ENCODE assay signal across 16 mouse cellular contexts in genomic region chr11:102211011-102211410, GRCm38 (mm10). TPM values are rescaled to one million over a fixed set of nuclear protein-coding genes. Genes with fewer than 3 reads are reported as not detected.
DNase-seq lines count a peak whose midpoint lies in the region; ATAC-seq and TF ChIP-seq lines count a peak whose summit lies in the region.
"Had no signal": no experiment of that assay in that cellular context is flagged by ENCODE, and none has a peak within 500 bp of the region (broad histone marks: within the 10 kb centered on the region; RNA-seq: fewer than 3 reads in every experiment).

No protein-coding gene starts in this region.

- no peak overlapping the region for H3K9ac ChIP-seq in hindbrain, embryonic 11.5 days (ENCODE audit: low read depth, low read length)
- H3K9ac ChIP-seq in neural tube, embryonic 13.5 days = no peak overlapping the region
- H3K9ac ChIP-seq in kidney, embryonic 15.5 days = no peak overlapping the region
- H3K9ac ChIP-seq: lung, embryonic 15.5 days; neural tube, embryonic 12.5 days had no signal

- WGBS in hindbrain, embryonic 10.5 days = 66% methylated on average over 5 of the region's 5 CpGs
- WGBS in hindbrain, embryonic 11.5 days = 57% methylated on average over 5 of the region's 5 CpGs
- WGBS in neural tube, embryonic 13.5 days = 64% methylated on average over 5 of the region's 5 CpGs
- 24% methylated on average over 5 of the region's 5 CpGs for WGBS in kidney, embryonic 15.5 days

- DNase-seq in gastrocnemius, adult 2 months = no peak
- no peak for DNase-seq in gastrocnemius, postnatal 4 days (ENCODE audit: low spot score in 2 of 2)
- no peak for DNase-seq in hindbrain, embryonic 10.5 days (ENCODE audit: low spot score)
- no peak for DNase-seq in hindbrain, embryonic 11.5 days (ENCODE audit: low spot score)
- DNase-seq in neural tube, embryonic 10.5 days (ENCODE audit: extremely low spot score, low spot score) = no peak
- no peak for DNase-seq in testis, postnatal 10 days (ENCODE audit: low spot score)
- DNase-seq: adrenal gland, postnatal 25 days; B cell, adult 2 months; kidney, postnatal 14 days; midbrain, embryonic 14.5 days had no signal

- H3K9me3 ChIP-seq in hindbrain, embryonic 10.5 days = no peaks in the 10 kb centered on the region
- no peaks in the 10 kb centered on the region for H3K9me3 ChIP-seq in hindbrain, embryonic 11.5 days (ENCODE audit: control insufficient read depth, low read length)
- no peaks in the 10 kb centered on the region for H3K9me3 ChIP-seq in neural tube, embryonic 13.5 days
- H3K9me3 ChIP-seq in kidney, embryonic 15.5 days (replicated peaks) = no peaks in the 10 kb centered on the region
- H3K9me3 ChIP-seq: G1E; lung, embryonic 15.5 days; neural tube, embryonic 12.5 days had no signal

- H3K27ac ChIP-seq in gastrocnemius, adult 2 months = peak overlapping the region; percentile 98
- H3K27ac ChIP-seq in hindbrain, embryonic 10.5 days = peak overlapping the region; percentile 42; the same call in 1 of the 2 replicates
- no peak overlapping the region for H3K27ac ChIP-seq in hindbrain, embryonic 11.5 days (ENCODE audit: low read depth, low read length)
- H3K27ac ChIP-seq in neural tube, embryonic 13.5 days (replicated peaks) = 0 out of 2 replicates have a peak overlapping the region, but pooled peaks have one; percentile 24
- H3K27ac ChIP-seq in kidney, embryonic 15.5 days = no peak overlapping the region
- H3K27ac ChIP-seq: neural tube, embryonic 12.5 days had no signal

- no peak for TF ChIP-seq CTCF in gastrocnemius, adult 2 months (IDR thresholded peaks at IDR 0.05)

- intact Hi-C loops in gastrocnemius, adult 2 months (cut with DNase I) = no loop called here

- H3K4me1 ChIP-seq in hindbrain, embryonic 10.5 days (replicated peaks) = peaks cover 82% of the 10 kb centered on the region
- H3K4me1 ChIP-seq in hindbrain, embryonic 11.5 days (replicated peaks; ENCODE audit: control insufficient read depth, insufficient read depth, low read length) = peaks cover 10% of the 10 kb centered on the region; the same call in 1 of the 2 replicates
- H3K4me1 ChIP-seq in neural tube, embryonic 13.5 days (replicated peaks) = peaks cover 85% of the 10 kb centered on the region
- peaks cover 83% of the 10 kb centered on the region for H3K4me1 ChIP-seq in kidney, embryonic 15.5 days

- H3K4me2 ChIP-seq in hindbrain, embryonic 11.5 days (replicated peaks; ENCODE audit: low read depth, low read length) = no peak overlapping the region
- H3K4me2 ChIP-seq in neural tube, embryonic 13.5 days = no peak overlapping the region
- no peak overlapping the region for H3K4me2 ChIP-seq in kidney, embryonic 15.5 days
- H3K4me2 ChIP-seq: lung, embryonic 15.5 days; neural tube, embryonic 12.5 days had no signal

- peak overlapping the region; percentile 47 for H3K4me3 ChIP-seq in gastrocnemius, adult 2 months
- no peak overlapping the region for H3K4me3 ChIP-seq in hindbrain, embryonic 10.5 days
- no peak overlapping the region for H3K4me3 ChIP-seq in hindbrain, embryonic 11.5 days (ENCODE audit: low read depth, low read length)
- H3K4me3 ChIP-seq in neural tube, embryonic 13.5 days = no peak overlapping the region
- no peak overlapping the region for H3K4me3 ChIP-seq in kidney, embryonic 15.5 days (replicated peaks)
- H3K4me3 ChIP-seq: lung, embryonic 15.5 days; neural tube, embryonic 12.5 days had no signal

- no peak for ATAC-seq in hindbrain, embryonic 11.5 days (ENCODE audit: low FRiP score)
- ATAC-seq in neural tube, embryonic 13.5 days (ENCODE audit: low read depth) = no peak
- no peak for ATAC-seq in kidney, embryonic 15.5 days (replicated peaks; ENCODE audit: low FRiP score)

- H3K27me3 ChIP-seq in hindbrain, embryonic 10.5 days (ENCODE audit: insufficient read depth, poor library complexity, severe bottlenecking) = no peaks in the 10 kb centered on the region
- no peaks in the 10 kb centered on the region for H3K27me3 ChIP-seq in hindbrain, embryonic 11.5 days (ENCODE audit: control insufficient read depth, insufficient read depth, low read length)
- H3K27me3 ChIP-seq in neural tube, embryonic 13.5 days = no peaks in the 10 kb centered on the region
- 0 out of 2 replicates have a peak, but pooled peaks cover 3% of the 10 kb centered on the region for H3K27me3 ChIP-seq in kidney, embryonic 15.5 days
- H3K27me3 ChIP-seq: lung, embryonic 15.5 days; neural tube, embryonic 12.5 days had no signal

- H3K36me3 ChIP-seq in hindbrain, embryonic 10.5 days = peaks cover 22% of the 10 kb centered on the region
- H3K36me3 ChIP-seq in hindbrain, embryonic 11.5 days (ENCODE audit: control insufficient read depth, insufficient read depth, low read length) = peaks cover 4% of the 10 kb centered on the region; the same call in 1 of the 2 replicates
- H3K36me3 ChIP-seq in neural tube, embryonic 13.5 days = peaks cover 14% of the 10 kb centered on the region
- H3K36me3 ChIP-seq in kidney, embryonic 15.5 days = peaks cover 13% of the 10 kb centered on the region

RNA-seq across cellular contexts. Expression of gene Hdac5, which starts 19.0 kb away (rescaled TPM):
- total RNA-seq in gastrocnemius, adult 2 months (2021) = 10 to 100 TPM; 78.3 to 78.7 TPM
- total RNA-seq in gastrocnemius, postnatal 4 days (2021) = 100 to 1,000 TPM; 110 to 112 TPM
- 70.3 and 101 TPM in 2 replicates for polyA plus RNA-seq in hindbrain, embryonic 10.5 days (2016; fragmentation: Nextera tagmentation; extraction: Ambion mirVana)
- polyA plus RNA-seq in hindbrain, embryonic 11.5 days (2014; fragmentation: Nextera tagmentation; extraction: Ambion mirVana) = 32.2 and 36.6 TPM in 2 replicates
- 84.4 and 88.7 TPM in 2 replicates for polyA plus RNA-seq in neural tube, embryonic 13.5 days (2015; fragmentation: Nextera tagmentation; extraction: Ambion mirVana)
- polyA plus RNA-seq in kidney, embryonic 15.5 days (2015; fragmentation: Nextera tagmentation; extraction: Ambion mirVana) = 47.4 and 48.4 TPM in 2 replicates

RNA-seq across cellular contexts. Expression of gene G6pc3, which starts 21.6 kb away (rescaled TPM):
- total RNA-seq in gastrocnemius, adult 2 months (2021) = 10 to 100 TPM; 50.3 to 53.0 TPM
- 10 to 100 TPM; 28.1 to 32.0 TPM for total RNA-seq in gastrocnemius, postnatal 4 days (2021)
- polyA plus RNA-seq in hindbrain, embryonic 10.5 days (2016; fragmentation: Nextera tagmentation; extraction: Ambion mirVana) = 32.3 and 37.8 TPM in 2 replicates
- 28.8 and 31.9 TPM in 2 replicates for polyA plus RNA-seq in hindbrain, embryonic 11.5 days (2014; fragmentation: Nextera tagmentation; extraction: Ambion mirVana)
- 29.1 and 31.6 TPM in 2 replicates for polyA plus RNA-seq in neural tube, embryonic 13.5 days (2015; fragmentation: Nextera tagmentation; extraction: Ambion mirVana)
- 39.7 and 43.4 TPM in 2 replicates for polyA plus RNA-seq in kidney, embryonic 15.5 days (2015; fragmentation: Nextera tagmentation; extraction: Ambion mirVana)

RNA-seq across cellular contexts. Expression of gene Lsm12, which starts 25.9 kb away (rescaled TPM):
- 100 to 1,000 TPM in 1 of 2 experiments, 10 to 100 TPM in 1; 95.3 to 106 TPM for total RNA-seq in gastrocnemius, adult 2 months (2021)
- total RNA-seq in gastrocnemius, postnatal 4 days (2021) = 10 to 100 TPM; 75.1 to 78.3 TPM
- 119 and 148 TPM in 2 replicates for polyA plus RNA-seq in hindbrain, embryonic 10.5 days (2016; fragmentation: Nextera tagmentation; extraction: Ambion mirVana)
- polyA plus RNA-seq in hindbrain, embryonic 11.5 days (2014; fragmentation: Nextera tagmentation; extraction: Ambion mirVana) = 76.0 and 80.1 TPM in 2 replicates
- polyA plus RNA-seq in neural tube, embryonic 13.5 days (2015; fragmentation: Nextera tagmentation; extraction: Ambion mirVana) = 112 and 116 TPM in 2 replicates
- 122 and 135 TPM in 2 replicates for polyA plus RNA-seq in kidney, embryonic 15.5 days (2015; fragmentation: Nextera tagmentation; extraction: Ambion mirVana)

RNA-seq across cellular contexts. Expression of gene BC030867, which starts 37.7 kb away (rescaled TPM):
- not detected for total RNA-seq in gastrocnemius, adult 2 months (2021)
- total RNA-seq in gastrocnemius, postnatal 4 days (2021) = 1 to 10 TPM; 2.3 to 2.6 TPM
- 20.9 and 28.3 TPM in 2 replicates for polyA plus RNA-seq in hindbrain, embryonic 10.5 days (2016; fragmentation: Nextera tagmentation; extraction: Ambion mirVana)
- polyA plus RNA-seq in hindbrain, embryonic 11.5 days (2014; fragmentation: Nextera tagmentation; extraction: Ambion mirVana) = 13.2 and 14.0 TPM in 2 replicates
- polyA plus RNA-seq in neural tube, embryonic 13.5 days (2015; fragmentation: Nextera tagmentation; extraction: Ambion mirVana) = 1.9 and 3.7 TPM in 2 replicates
- polyA plus RNA-seq in kidney, embryonic 15.5 days (2015; fragmentation: Nextera tagmentation; extraction: Ambion mirVana) = 18.1 and 22.2 TPM in 2 replicates
- total RNA-seq: gastrocnemius, adult 18-20 months had no signal

RNA-seq across cellular contexts. Expression of gene Tmem101, which starts 54.8 kb away (rescaled TPM):
- total RNA-seq in gastrocnemius, adult 2 months (2021) = 10 to 100 TPM in 1 of 2 experiments, 1 to 10 TPM in 1; 9.8 to 10.2 TPM
- total RNA-seq in gastrocnemius, postnatal 4 days (2021) = 10 to 100 TPM; 15.1 to 16.1 TPM
- polyA plus RNA-seq in hindbrain, embryonic 10.5 days (2016; fragmentation: Nextera tagmentation; extraction: Ambion mirVana) = 36.1 and 41.2 TPM in 2 replicates
- polyA plus RNA-seq in hindbrain, embryonic 11.5 days (2014; fragmentation: Nextera tagmentation; extraction: Ambion mirVana) = 33.2 and 34.4 TPM in 2 replicates
- 32.4 and 40.4 TPM in 2 replicates for polyA plus RNA-seq in neural tube, embryonic 13.5 days (2015; fragmentation: Nextera tagmentation; extraction: Ambion mirVana)
- 35.3 and 36.5 TPM in 2 replicates for polyA plus RNA-seq in kidney, embryonic 15.5 days (2015; fragmentation: Nextera tagmentation; extraction: Ambion mirVana)

Comparison
In these comparisons a context has a peak if more than half of its experiments do, and no peak if none do; other contexts are left out.
1. H3K27ac ChIP-seq: peak in gastrocnemius, adult 2 months (single experiment), hindbrain, embryonic 10.5 days (single experiment) and neural tube, embryonic 13.5 days (single experiment); none in hindbrain, embryonic 11.5 days (single experiment) and kidney, embryonic 15.5 days (single experiment).